Mouse (Mus musculus): ENCODE measurements around the gene Etfbkmt. TPM values are rescaled to one million over a fixed set of nuclear protein-coding genes. Genes with fewer than 3 reads are reported as not detected.
"Not testable (repeated sequence)": the region's sequence is repeated elsewhere in the genome, so short reads cannot be mapped to it uniquely, and the experiment has no call there.

Etfbkmt gene
- total RNA-seq, 2 experiments from 2014 or later = 2.9 to 3.6 TPM

DNA sequence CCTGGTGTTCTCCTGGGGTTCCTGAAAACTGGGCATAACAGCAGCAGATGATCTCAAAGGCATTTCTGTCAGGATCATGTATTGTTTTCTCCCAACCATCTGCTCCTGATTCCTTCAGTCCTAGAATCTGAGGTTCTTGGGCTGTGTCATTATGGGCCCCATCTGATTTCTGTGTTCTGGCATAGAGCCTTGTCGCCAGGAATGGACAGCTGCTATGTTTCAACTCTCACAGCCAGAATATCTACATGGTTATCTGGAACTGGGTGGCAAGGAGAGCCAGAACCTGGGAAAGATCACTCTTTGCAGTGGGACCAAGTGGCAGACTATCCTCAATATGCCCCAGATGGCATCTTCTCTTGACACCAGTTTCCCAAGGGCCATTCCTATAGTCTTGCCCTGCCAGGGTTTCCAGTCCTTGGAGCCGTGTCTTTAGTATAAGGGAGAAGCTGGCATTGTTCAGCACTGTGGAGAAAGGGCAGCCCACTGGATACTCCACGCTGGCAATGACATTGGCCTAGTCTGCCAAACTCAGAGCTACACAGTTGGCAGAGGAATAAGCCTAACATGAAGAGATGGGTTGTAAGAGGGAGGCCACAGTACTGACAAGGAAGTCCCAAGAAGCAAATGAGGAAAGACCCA lies 35.4 kb downstream of the Etfbkmt start:
- peak in 1 of 2 experiments; percentile 9 for DNase-seq (ENCODE audit: low spot score in 2 of 2)

- DNase-seq (ENCODE audit: low spot score in 2 of 2) = no peak
Measured at GRCm38 (mm10) chr6:149179064-149179463, 39.4 kb downstream of the Etfbkmt start.

GRCm38 (mm10) chr6:149184007-149184406 lies 44.4 kb downstream of the Etfbkmt start:
- DNase-seq (ENCODE audit: low spot score in 2 of 2) = no peak

- DNase-seq (ENCODE audit: low spot score in 2 of 2) = no peak
Measured at GRCm38 (mm10) chr6:149187371-149187770, 47.7 kb downstream of the Etfbkmt start.

DNA sequence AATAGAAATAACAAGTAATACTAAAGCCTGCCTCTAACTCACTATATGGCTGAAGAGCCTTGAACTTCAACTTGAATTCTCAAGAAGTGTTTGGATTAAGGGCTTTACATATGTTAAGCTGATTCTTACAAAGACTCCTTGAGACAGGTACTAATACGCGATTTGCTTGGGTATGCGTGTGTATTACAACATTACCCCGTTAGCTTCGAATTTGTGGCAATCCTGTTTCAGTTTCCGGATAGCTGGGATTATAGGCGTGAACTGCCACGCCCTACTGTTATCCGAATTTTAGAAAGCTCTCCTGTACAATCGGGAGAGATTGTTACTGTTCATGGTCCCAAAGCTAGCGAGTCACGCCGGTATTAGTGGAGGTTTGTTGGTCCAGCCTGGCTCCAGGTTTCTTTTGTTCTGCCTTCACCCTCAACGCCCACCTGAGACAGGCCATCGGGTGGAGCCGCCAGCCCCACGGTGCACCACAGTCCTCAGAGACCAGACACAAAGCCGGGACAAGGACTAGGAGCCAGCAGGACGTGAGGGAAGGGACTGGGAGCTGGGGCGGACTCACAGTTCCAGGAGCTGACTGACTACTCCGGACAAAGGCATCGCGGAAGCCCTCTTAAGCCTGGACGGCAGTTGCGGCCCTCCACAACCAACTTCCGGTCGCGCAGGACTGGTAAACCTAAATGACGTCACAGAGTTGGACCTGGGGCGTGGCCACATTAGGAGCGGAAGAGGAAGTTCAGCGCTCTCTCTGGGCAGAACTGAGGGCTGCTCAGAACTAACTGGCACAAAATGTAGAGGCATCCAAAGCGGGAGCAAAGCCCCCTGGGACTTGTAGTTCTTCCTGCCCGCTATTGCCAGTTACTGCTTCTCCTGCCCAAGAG lies 48.6 kb downstream of the Etfbkmt start, which contains the start of gene Amn1:
Gene Amn1, minus strand, starts transcription at position 672 of the 884 bp plus-strand sequence.
- DNase-seq (ENCODE audit: low spot score in 2 of 2) = peak; percentile 93 to 97

DNA sequence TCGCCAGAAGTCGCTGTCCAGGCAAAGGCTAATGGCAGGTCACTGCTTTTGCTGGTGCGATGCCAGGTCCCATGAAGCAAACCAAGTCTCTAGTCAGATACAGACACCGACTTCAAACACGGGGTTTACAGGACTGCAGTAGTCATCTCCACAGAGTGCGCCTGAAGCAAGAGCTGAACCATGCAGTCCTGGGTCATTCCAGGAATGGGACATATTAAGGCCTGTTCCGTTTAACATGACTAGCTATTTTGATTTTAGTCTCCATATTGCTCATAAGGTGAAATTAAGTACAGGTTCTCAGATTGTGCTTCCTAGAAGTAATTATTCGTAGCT lies 49.2 kb downstream of the Etfbkmt start:
- DNase-seq (ENCODE audit: low spot score in 2 of 2) = no peak

- no peak for DNase-seq (ENCODE audit: low spot score in 2 of 2)
Measured at GRCm38 (mm10) chr6:149189340-149189922, 49.8 kb downstream of the Etfbkmt start.

GRCm38 (mm10) chr6:149191951-149192350 lies 52.3 kb downstream of the Etfbkmt start:
- not testable (repeated sequence) for DNase-seq (ENCODE audit: low spot score in 2 of 2)

GRCm38 (mm10) chr6:149193276-149193905 lies 53.7 kb downstream of the Etfbkmt start:
- no peak for DNase-seq (ENCODE audit: low spot score in 2 of 2)

GRCm38 (mm10) chr6:149197116-149197515 lies 57.5 kb downstream of the Etfbkmt start:
- no peak for DNase-seq (ENCODE audit: low spot score in 2 of 2)

- no peak for DNase-seq (ENCODE audit: low spot score in 2 of 2)
Measured at GRCm38 (mm10) chr6:149198572-149198971, 58.9 kb downstream of the Etfbkmt start.

Other genes starting within 250 kb of the Etfbkmt start
- 1 to 10 TPM; 7.2 TPM for gene Caprin2, start 243.6 kb upstream of the Etfbkmt start, total RNA-seq (2021)
- 1 to 10 TPM; 1.8 to 3.2 TPM for gene Sinhcaf, start 193.4 kb upstream of the Etfbkmt start, total RNA-seq (2021)
- 10 to 100 TPM; 46.7 to 49.3 TPM for gene Dennd5b, start 38.2 kb upstream of the Etfbkmt start, total RNA-seq (2021)
- gene Gm10203, start 9.7 kb upstream of the Etfbkmt start, total RNA-seq (2021) = not detected
- gene Amn1, start 48.9 kb downstream of the Etfbkmt start, total RNA-seq (2021) = 10 to 100 TPM; 24.7 to 26.6 TPM
- gene Resf1, start 169.6 kb downstream of the Etfbkmt start, total RNA-seq (2021) = 10 to 100 TPM; 15.3 to 16.8 TPM

Data from layer of hippocampus, adult 18-20 months (tissue).